8 mouse cellular contexts compared by ENCODE assay signal in genomic region chr8:36361255-36361654, GRCm38 (mm10).
DNase-seq lines count a peak whose midpoint lies in the region.

No protein-coding gene starts in this region.

- DNase-seq in CD4-positive, CD25-positive, alpha-beta regulatory T cell, adult 2 months (ENCODE audit: low read depth, low spot score): peak; percentile 76
- DNase-seq in WW6 (ENCODE audit: low read depth, low spot score): peak; percentile 14
- DNase-seq in cerebellum, postnatal 25 days: peak; percentile 72 to 89
- peak; percentile 77 for DNase-seq in gastrocnemius, postnatal 10 days
- DNase-seq in kidney, postnatal 25 days: peak; percentile 59 to 86
- peak; percentile 13 to 60 for DNase-seq in lung, adult 18-20 months
- peak; percentile 71 for DNase-seq in ovary, postnatal 14 days (ENCODE audit: low spot score)
- peak; percentile 38 to 59 for DNase-seq in urinary bladder, postnatal 36 days (ENCODE audit: low spot score in 2 of 2)

Comparison
In these comparisons a context has a peak if more than half of its experiments do, and no peak if none do; other contexts are left out.
1. Peak in every context shown above with its lines: DNase-seq.
2. DNase-seq: peak in every context shown above with its lines; median percentile 80 in cerebellum, postnatal 25 days; 77 in gastrocnemius, postnatal 10 days; 76 in CD4-positive, CD25-positive, alpha-beta regulatory T cell, adult 2 months; 72 in kidney, postnatal 25 days; 71 in ovary, postnatal 14 days; 48 in urinary bladder, postnatal 36 days; 36 in lung, adult 18-20 months; 14 in WW6.